Mouse (Mus musculus) right cerebral cortex, postnatal 25 days (tissue): ENCODE data around the gene Rnase12.

Experiments
- DNase-seq: peaks from one replicate; pipeline ENCODE4 v3.0.0; 2022

Gene Rnase12

GRCm38 (mm10) chr14:51057401-51057831 lies at the start of gene Rnase12:
Rnase12 (minus strand) TSS chr14:51057661.
- DNase-seq, result no peak

- no peak for DNase-seq
These were observed 49.0 kb upstream of the Rnase12 start for GRCm38 (mm10) chr14:51106449-51106967.

GRCm38 (mm10) chr14:51104366-51104765 lies 46.9 kb upstream of the Rnase12 start:
- no peak for DNase-seq

- DNase-seq, result peak; percentile 43
These were observed 45.8 kb upstream of the Rnase12 start for GRCm38 (mm10) chr14:51103217-51103616.

- DNase-seq, result no peak
These were observed 43.8 kb upstream of the Rnase12 start for GRCm38 (mm10) chr14:51101284-51101683.

- no peak for DNase-seq
These were observed 41.5 kb upstream of the Rnase12 start for GRCm38 (mm10) chr14:51098921-51099320.

GRCm38 (mm10) chr14:51098300-51098699 lies 40.8 kb upstream of the Rnase12 start:
- peak; percentile 49 for DNase-seq

- no peak for DNase-seq
These were observed 38.5 kb upstream of the Rnase12 start for GRCm38 (mm10) chr14:51095736-51096524.

- DNase-seq, result no peak
These were observed 37.5 kb upstream of the Rnase12 start for GRCm38 (mm10) chr14:51094921-51095320.

GRCm38 (mm10) chr14:51094096-51094875 lies 36.8 kb upstream of the Rnase12 start:
- no peak for DNase-seq

GRCm38 (mm10) chr14:51093496-51093895 lies 36.0 kb upstream of the Rnase12 start:
- DNase-seq, result no peak

- no peak for DNase-seq
These were observed 34.7 kb upstream of the Rnase12 start for GRCm38 (mm10) chr14:51092073-51092620.

GRCm38 (mm10) chr14:51090921-51091900 lies 33.8 kb upstream of the Rnase12 start, which contains the start of the genes Rnase4 and Ang:
Rnase4 (plus strand) TSS chr14:51091077.
Ang (plus strand) TSS chr14:51091150.
- peak; percentile 29 for DNase-seq

GRCm38 (mm10) chr14:51090077-51090781 lies 32.8 kb upstream of the Rnase12 start:
- DNase-seq, result peak; percentile 74

GRCm38 (mm10) chr14:51089674-51090076 lies 32.2 kb upstream of the Rnase12 start:
- DNase-seq, result no peak

GRCm38 (mm10) chr14:51088970-51089673 lies 31.7 kb upstream of the Rnase12 start:
- DNase-seq, result peak; percentile 96

- peak; percentile 82 for DNase-seq
These were observed 30.9 kb upstream of the Rnase12 start for GRCm38 (mm10) chr14:51088166-51088969.

- no peak for DNase-seq
These were observed 30.3 kb upstream of the Rnase12 start for GRCm38 (mm10) chr14:51087762-51088161.

GRCm38 (mm10) chr14:51085911-51086310 lies 28.4 kb upstream of the Rnase12 start:
- DNase-seq, result no peak

- DNase-seq, result no peak
These were observed 27.6 kb upstream of the Rnase12 start for GRCm38 (mm10) chr14:51085086-51085485.
